Mouse (Mus musculus) forebrain, embryonic 16.5 days (tissue): ENCODE results near the gene Tcf19. TPM values are rescaled to one million over a fixed set of nuclear protein-coding genes. Genes with fewer than 3 reads are reported as not detected.
A peak's percentile ranks its signal among the peaks of the same experiment; 100 is the strongest.
"Not testable (repeated sequence)": the region's sequence is repeated elsewhere in the genome, so short reads cannot be mapped to it uniquely, and the experiment has no call there.

Experiments
- ATAC-seq: fragments of 200-750 bp; cut with Nextera tagmentation; 2 replicates; pipeline ENCODE4 v1.8.0; 2017; ENCODE audit warnings: mild to moderate bottlenecking, moderate library complexity
- H3K27ac ChIP-seq: fragments of 300-500 bp; sonication (generic); 2 replicates; pipeline ENCODE4 v1.5.1; 2014; ENCODE audit warnings: low read length, control low read depth
- H3K27me3 ChIP-seq: fragments of 300-500 bp; sonication (generic); replicated peaks from 2 replicates; pipeline ENCODE4 v1.6.1; 2014; ENCODE audit warnings: low read length; ENCODE audit not compliant: control insufficient read depth, insufficient read depth
- H3K36me3 ChIP-seq: fragments of 300-500 bp; sonication (generic); 2 replicates; pipeline ENCODE4 v1.6.1; 2014; ENCODE audit not compliant: control insufficient read depth, insufficient read depth
- H3K4me1 ChIP-seq: fragments of 300-500 bp; sonication (generic); replicated peaks from 2 replicates; pipeline ENCODE4 v1.6.1; 2014; ENCODE audit warnings: low read length; ENCODE audit not compliant: control insufficient read depth, insufficient read depth
- H3K4me2 ChIP-seq: fragments of 300-500 bp; sonication (generic); 2 replicates; pipeline ENCODE4 v1.6.1; 2014; ENCODE audit warnings: mild to moderate bottlenecking, low read length, control low read depth
- H3K4me3 ChIP-seq: fragments of 300-500 bp; sonication (generic); replicated peaks from 2 replicates; pipeline ENCODE4 v1.5.1; 2014; ENCODE audit warnings: mild to moderate bottlenecking, low read length, control low read depth
- H3K9ac ChIP-seq: fragments of 300-500 bp; sonication (generic); replicated peaks from 2 replicates; pipeline ENCODE4 v1.6.1; 2014; ENCODE audit warnings: low read depth, low read length, control low read depth
- H3K9me3 ChIP-seq: fragments of 300-500 bp; sonication (generic); 2 replicates; pipeline ENCODE4 v1.6.1; 2016; ENCODE audit warnings: low read length; ENCODE audit not compliant: control insufficient read depth
- WGBS: fragments of 180-500 bp; shearing (Covaris S2); extraction: QIAGEN DNeasy Blood & Tissue Kit; methylation state at CpG from one replicate; pipeline ENCODE4 v1.1.7; 2014; 5-methylcytosine and 5-hydroxymethylcytosine counted together
- polyA plus RNA-seq: library from polyadenylated mRNA; unstranded; fragments of >200 nt; fragmentation: Nextera tagmentation; extraction: Ambion mirVana; gene quantifications from 2 replicates; pipeline ENCODE4 v1.2.1, GENCODE M21; 2015

Gene Tcf19
- polyA plus RNA-seq, 1 experiment from 2014 or later = 31.8 TPM

DNA sequence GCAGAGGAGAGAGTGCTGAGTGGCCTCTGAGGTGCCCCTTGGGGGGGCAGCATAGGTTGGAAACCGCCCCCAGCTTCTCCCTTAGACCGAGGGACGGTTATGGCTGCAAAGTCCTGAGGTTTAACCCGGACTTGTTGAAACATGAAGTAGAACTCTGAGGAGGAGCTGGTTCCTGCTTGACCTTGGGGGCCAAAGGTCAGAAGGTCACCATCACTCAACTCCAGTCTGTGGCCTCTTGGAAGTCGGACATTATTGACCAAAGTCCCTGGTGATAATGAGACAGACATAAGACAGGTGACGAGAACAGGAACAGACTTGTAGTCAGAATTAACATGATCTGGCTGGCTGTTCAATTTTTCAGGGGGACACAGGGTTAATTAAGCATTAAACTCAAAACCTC is 1.9 kb downstream of the Tcf19 start:
- no peak overlapping the region for H3K4me2 ChIP-seq
- H3K9ac ChIP-seq = no peak overlapping the region
- H3K27me3 ChIP-seq = no peaks in the 10 kb centered on the region
- H3K9me3 ChIP-seq = no peaks in the 10 kb centered on the region
- no peak overlapping the region for H3K27ac ChIP-seq
- no peak overlapping the region for H3K4me3 ChIP-seq
- H3K36me3 ChIP-seq = no peaks in the 10 kb centered on the region
- ATAC-seq = no peak
- peaks cover 17% of the 10 kb centered on the region for H3K4me1 ChIP-seq
- WGBS = 57% methylated on average over 6 of the region's 6 CpGs

DNA sequence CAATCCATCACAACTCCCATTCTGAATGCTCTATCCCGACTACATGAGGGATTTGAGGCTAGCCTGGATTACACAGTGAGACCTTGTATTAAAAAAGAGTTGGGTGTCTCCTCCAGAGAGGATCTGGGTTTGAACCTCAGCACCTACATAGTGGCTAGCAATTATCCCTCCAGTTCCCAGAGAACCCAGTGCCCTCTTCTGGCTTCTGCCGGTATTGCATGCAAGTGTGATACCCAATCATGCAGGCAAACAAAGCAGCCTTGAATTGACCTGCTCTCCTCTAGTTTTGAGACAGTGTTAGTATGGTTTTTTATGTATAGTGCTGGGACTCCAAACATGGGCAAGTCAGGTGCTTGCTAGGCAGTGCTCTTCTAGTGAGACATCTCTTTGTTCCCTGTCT is 2.7 kb downstream of the Tcf19 start:
- Histone ChIP-seq H3K9ac (no peak overlapping the region), H3K4me3 (no peak overlapping the region), H3K27ac (no peak overlapping the region), H3K36me3 (no peaks in the 10 kb centered on the region), H3K27me3 (no peaks in the 10 kb centered on the region), H3K4me2 (no peak overlapping the region), H3K4me1 (peaks cover 17% of the 10 kb centered on the region), H3K9me3 (no peaks in the 10 kb centered on the region)
- ATAC-seq = no peak
- 10% methylated on average over 2 of the region's 2 CpGs for WGBS

DNA sequence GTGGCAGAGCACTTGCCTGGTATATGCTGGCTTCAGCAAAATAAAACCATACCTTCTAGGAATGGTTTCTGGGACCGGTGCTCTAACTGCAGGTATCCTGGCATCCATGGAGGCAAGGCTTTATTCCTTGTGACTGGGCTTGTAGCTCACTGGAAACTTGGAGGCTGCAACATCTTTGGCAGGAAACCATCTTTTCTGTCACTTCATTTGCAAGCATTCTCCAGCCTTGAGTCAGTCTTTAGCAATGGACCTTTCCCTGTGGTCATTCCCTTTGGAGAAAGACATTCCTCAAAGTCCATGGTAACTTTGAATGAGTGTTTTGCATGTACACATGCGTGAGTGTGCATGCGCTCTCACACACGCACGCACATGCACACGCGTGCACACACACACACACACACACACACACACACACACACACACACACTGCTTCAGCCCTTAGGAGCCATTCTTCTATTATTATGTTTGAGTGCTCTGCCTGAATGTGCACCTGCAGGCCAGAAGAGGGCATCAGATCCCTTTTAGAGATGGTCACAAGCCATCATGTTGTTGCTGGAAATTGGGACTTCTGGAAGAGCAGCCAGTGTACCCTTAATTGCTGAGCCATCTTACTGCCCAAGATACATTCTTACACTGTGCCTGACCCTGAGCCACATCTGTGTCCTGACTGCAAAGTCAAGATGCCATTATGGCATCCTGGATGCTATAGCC is 3.6 kb downstream of the Tcf19 start:
- no peak for ATAC-seq
- Histone ChIP-seq H3K9ac (no peak overlapping the region), H3K9me3 (no peaks in the 10 kb centered on the region), H3K27ac (no peak overlapping the region), H3K4me3 (no peak overlapping the region), H3K27me3 (no peaks in the 10 kb centered on the region), H3K36me3 (no peaks in the 10 kb centered on the region), H3K4me2 (no peak overlapping the region), H3K4me1 (peaks cover 17% of the 10 kb centered on the region)
- WGBS = 96% methylated on average over 7 of the region's 7 CpGs

DNA sequence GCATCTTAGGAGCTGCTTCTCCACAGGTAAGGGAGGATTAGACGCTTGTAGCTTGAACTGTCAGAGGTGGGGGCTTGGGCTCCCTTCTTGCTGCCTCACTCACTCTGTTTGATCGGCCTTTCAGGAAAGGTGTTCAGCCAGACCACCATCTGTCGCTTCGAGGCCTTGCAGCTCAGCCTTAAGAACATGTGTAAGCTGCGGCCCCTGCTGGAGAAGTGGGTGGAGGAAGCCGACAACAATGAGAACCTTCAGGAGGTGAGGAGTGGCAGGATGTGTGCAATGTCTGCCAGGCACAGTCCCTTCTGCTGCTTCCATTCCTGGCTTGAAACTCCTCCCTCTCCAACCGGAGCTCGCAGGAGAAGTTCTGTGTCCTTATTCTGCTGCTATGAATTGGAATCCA is 7.3 kb downstream of the Tcf19 start:
- H3K27ac ChIP-seq = no peak overlapping the region
- peaks cover 7% of the 10 kb centered on the region for H3K27me3 ChIP-seq
- H3K9me3 ChIP-seq = no peaks in the 10 kb centered on the region
- H3K4me1 ChIP-seq = no peaks in the 10 kb centered on the region
- peak; percentile 33; the same call in 1 of the 2 replicates for ATAC-seq
- no peak overlapping the region for H3K4me3 ChIP-seq
- no peaks in the 10 kb centered on the region for H3K36me3 ChIP-seq
- H3K4me2 ChIP-seq = no peak overlapping the region
- WGBS = 19% methylated on average over 8 of the region's 8 CpGs
- no peak overlapping the region for H3K9ac ChIP-seq

DNA sequence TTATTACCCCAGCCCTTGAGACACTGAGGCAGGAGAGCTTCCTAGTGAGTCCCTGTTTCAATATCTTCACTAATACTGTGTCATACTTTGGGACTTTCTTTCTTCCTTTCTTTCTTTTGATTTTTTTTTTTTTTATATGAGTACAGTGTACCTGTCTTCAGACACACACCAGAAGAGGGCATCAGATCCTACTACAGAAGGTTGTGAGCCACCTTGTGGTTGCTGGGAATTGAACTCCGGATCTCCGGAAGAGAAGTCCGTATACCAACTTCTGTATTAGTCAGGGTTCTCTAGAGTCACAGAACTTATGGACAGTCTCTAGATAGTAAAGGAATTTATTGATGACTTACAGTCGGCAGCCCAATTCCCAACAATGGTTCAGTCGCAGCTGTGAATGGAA is 8.3 kb downstream of the Tcf19 start:
- H3K9me3 ChIP-seq, H3K4me1 ChIP-seq, H3K4me3 ChIP-seq, H3K27me3 ChIP-seq, H3K9ac ChIP-seq, ATAC-seq, H3K27ac ChIP-seq, H3K4me2 ChIP-seq, H3K36me3 ChIP-seq: not testable (repeated sequence)
- WGBS = 59% methylated on average over 5 of the region's 5 CpGs

DNA sequence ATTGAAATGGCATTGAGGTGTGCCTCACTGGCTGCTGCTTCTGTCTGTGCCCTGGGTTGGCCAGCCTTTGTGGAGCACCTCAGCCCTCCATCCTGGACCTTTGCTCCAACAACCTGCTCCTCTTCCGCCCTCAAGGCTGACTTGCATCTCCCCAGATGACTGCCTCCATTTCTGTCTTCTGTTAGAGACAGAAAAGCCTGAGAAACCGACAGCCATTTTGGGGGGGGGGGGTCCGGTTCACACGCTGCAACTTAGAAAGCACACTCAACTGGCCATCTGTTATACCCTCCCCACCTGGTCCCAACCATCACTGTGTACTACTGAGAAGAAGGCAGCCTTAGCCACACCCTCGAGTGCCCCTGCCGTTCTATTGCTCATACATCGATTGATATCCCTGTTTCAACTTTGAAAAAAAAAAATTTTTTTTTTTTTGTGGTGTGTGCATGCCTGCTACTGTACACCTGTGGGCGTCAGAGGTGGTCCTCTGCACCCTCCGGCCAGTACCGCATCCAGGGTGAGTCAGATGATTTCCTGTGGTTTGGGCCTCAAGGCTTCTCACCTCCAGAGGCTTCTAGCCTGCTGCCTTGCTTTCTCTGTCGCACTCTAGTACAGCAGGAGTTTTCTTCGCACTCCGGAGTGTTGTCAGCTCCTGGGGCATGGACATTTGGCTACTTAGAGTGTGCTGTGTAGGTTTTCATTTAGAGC is 8.9 kb downstream of the Tcf19 start:
- H3K36me3 ChIP-seq = no peaks in the 10 kb centered on the region
- no peak for ATAC-seq
- H3K4me2 ChIP-seq = no peak overlapping the region
- no peaks in the 10 kb centered on the region for H3K4me1 ChIP-seq
- no peak overlapping the region for H3K4me3 ChIP-seq
- H3K9ac ChIP-seq = no peak overlapping the region
- no peaks in the 10 kb centered on the region for H3K9me3 ChIP-seq
- 26% methylated on average over 13 of the region's 13 CpGs for WGBS
- peaks cover 7% of the 10 kb centered on the region for H3K27me3 ChIP-seq
- no peak overlapping the region for H3K27ac ChIP-seq

DNA sequence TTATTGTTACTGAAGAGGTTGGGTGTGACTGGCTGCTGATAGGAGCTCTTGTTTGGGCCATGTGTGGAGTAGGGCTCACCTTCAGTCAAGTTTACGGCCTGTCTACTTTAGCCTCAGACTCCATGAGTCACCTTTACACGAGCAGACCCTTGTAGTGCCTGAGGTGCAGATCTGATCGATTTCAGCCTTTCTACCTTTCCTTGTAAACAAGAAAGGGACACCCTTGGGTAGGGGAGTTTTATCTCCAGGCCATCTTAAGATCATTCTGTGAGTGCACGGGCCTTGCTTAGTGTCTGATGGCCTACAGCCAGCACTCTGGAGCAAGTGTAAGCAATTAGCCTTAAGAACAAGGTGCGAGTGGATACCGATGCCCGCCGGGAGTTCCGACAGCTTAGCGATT is 9.7 kb downstream of the Tcf19 start:
- no peak overlapping the region for H3K4me3 ChIP-seq
- no peak overlapping the region for H3K27ac ChIP-seq
- H3K9me3 ChIP-seq = no peaks in the 10 kb centered on the region
- peaks cover 7% of the 10 kb centered on the region for H3K27me3 ChIP-seq
- no peak for ATAC-seq
- no peak overlapping the region for H3K9ac ChIP-seq
- H3K4me1 ChIP-seq = no peaks in the 10 kb centered on the region
- 11% methylated on average over 10 of the region's 10 CpGs for WGBS
- no peaks in the 10 kb centered on the region for H3K36me3 ChIP-seq
- no peak overlapping the region for H3K4me2 ChIP-seq

DNA sequence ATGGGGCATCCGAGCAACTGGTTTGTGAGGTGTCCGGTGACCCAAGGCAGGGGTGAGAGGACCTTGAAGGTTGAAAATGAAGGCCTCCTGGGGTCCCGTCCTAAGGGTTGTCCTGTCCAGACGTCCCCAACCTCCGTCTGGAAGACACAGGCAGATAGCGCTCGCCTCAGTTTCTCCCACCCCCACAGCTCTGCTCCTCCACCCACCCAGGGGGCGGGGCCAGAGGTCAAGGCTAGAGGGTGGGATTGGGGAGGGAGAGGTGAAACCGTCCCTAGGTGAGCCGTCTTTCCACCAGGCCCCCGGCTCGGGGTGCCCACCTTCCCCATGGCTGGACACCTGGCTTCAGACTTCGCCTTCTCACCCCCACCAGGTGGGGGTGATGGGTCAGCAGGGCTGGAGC is 10.8 kb downstream of the Tcf19 start, which contains the start of gene Pou5f1:
Gene Pou5f1, plus strand, starts transcription at position 243 of the 400 bp plus-strand sequence.
- no peak for ATAC-seq
- no peak within 1 kb of the TSS for H3K9ac ChIP-seq
- no peak within 1 kb of the TSS for H3K4me3 ChIP-seq
- H3K4me1 ChIP-seq = no peaks in the 10 kb centered on the region
- H3K36me3 ChIP-seq = no peaks in the 10 kb centered on the region
- no peak within 1 kb of the TSS for H3K27ac ChIP-seq
- 32% methylated on average over 13 of the region's 13 CpGs for WGBS
- H3K9me3 ChIP-seq = no peaks in the 10 kb centered on the region
- peaks cover 7% of the 10 kb centered on the region for H3K27me3 ChIP-seq
- no peak within 1 kb of the TSS for H3K4me2 ChIP-seq

DNA sequence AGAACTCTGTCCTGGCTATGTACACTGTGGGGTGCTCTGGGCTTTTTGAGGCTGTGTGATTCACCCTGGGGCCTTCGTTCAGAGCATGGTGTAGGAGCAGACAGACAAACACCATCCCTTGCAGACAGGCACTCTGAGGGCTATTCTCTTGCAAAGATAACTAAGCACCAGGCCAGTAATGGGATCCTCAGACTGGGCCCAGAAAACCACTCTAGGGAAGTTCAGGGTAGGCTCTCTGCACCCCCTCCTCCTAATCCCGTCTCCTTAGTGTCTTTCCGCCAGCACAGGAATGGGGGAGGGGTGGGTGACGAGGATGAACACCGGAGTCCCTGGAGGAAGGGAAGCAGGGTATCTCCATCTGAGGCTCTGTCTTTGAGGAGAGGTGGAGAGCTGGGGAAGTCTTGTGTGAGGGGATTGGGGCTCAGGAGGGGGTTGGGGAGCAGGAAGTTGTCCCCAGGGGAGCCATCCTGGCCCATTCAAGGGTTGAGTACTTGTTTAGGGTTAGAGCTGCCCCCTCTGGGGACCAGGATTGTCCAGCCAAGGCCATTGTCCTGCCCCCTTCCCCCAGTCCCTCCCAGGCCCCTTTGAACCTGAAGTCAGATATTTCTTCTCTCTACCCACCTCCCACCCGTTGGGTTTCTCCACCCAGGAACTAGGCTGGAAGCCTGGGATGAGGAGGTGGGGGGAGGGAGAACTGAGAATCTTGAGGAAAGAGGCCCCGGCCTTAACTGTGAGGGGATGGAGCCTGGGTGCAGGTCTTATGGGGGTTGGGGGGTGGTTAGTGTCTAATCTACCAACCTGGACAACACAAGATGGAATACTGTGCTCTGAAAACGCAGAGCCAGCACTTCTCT is 11.8 kb downstream of the Tcf19 start:
- peaks cover 7% of the 10 kb centered on the region for H3K27me3 ChIP-seq
- H3K4me3 ChIP-seq = no peak overlapping the region
- no peaks in the 10 kb centered on the region for H3K9me3 ChIP-seq
- ATAC-seq = no peak
- H3K27ac ChIP-seq = no peak overlapping the region
- H3K9ac ChIP-seq = no peak overlapping the region
- no peaks in the 10 kb centered on the region for H3K4me1 ChIP-seq
- no peaks in the 10 kb centered on the region for H3K36me3 ChIP-seq
- WGBS = 15% methylated on average over 8 of the region's 8 CpGs
- H3K4me2 ChIP-seq = no peak overlapping the region
